Mouse (Mus musculus): ENCODE measurements around the gene Ctnnbip1.

DNA sequence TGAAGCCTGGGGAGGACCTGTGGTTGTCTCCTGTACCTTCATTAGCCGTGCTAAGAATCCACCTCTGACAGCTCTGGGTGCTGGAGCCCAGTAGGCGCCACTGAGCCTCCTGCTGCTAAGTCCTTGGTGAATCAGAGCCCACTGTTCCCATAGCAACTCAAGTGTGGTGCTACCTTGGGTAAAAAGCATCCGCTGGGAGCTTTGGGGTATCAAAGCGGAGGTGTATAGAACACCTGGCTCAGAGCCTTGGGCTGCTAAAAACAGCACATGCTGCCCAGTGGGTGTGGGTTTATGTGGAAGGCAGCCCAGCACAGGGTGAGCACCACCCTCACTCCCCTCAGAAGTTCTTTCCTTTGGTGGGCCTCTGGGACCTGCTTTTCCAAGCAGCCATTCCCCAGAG lies 38.1 kb downstream of the Ctnnbip1 start:
- TF ChIP-seq CTCF (IDR thresholded peaks at IDR 0.05; ENCODE audit: low read depth, low read length) (no peak), POLR2A (IDR thresholded peaks at IDR 0.05; ENCODE audit: insufficient read depth, low read length) (no peak)
